Mouse (Mus musculus): ENCODE results near the gene Ppara.

DNA sequence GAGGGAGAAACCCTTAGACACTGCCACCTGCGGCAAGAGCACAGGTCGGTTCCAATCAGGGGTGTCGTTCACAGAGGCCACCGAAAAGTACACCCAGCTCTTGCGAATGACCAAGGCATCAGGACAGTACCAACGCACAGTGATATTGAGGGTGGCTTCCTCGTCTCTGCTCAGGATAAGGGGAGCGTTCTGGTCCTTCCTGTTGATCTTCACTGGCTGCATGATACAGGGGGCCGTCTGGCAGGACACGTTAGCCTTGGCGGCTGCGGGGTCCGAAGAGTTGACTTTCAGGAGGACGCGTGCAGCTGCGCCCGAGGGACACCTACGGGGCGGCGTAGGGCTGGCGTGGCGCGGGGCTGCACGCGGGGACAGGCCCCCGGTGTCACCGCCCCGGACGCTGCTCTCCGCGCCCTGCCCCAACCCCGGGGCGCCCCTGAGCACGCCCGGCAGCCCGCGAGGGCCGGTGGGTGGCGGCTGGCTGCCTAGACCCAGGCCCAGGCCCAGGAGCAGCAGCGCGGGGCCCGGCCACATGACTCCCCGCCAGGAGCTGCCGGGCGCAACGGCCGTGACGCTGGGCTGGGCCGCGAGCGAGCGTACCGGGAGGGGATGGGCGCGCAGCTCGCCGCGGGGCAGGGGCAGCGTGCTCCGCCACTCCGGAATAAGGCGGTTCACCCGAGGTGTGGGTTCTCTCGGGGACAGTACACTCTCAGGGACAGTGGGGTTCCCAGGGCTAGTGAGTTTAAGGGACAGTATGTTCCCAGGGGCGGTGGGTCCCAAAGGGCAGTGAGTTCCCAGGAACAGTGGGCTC, 86.6 kb downstream of the Ppara start, which contains the start of gene Pkdrej:
- TF ChIP-seq CTCF (IDR thresholded peaks at IDR 0.05; ENCODE audit: low read depth) (no peak), EP300 (IDR thresholded peaks at IDR 0.05; ENCODE audit: low read depth) (no peak)

Data from heart, postnatal 0 days (tissue).